Mouse (Mus musculus): ENCODE results near the gene Sparcl1. TPM values are rescaled to one million over a fixed set of nuclear protein-coding genes. Genes with fewer than 3 reads are reported as not detected.

The Sparcl1 gene
- polyA plus RNA-seq (2012; fragmentation: generic; extraction: Trizol), result 1 to 10 TPM in 1 of 2 experiments, under 1 TPM in 1; 0.02 to 9.1 TPM

DNA sequence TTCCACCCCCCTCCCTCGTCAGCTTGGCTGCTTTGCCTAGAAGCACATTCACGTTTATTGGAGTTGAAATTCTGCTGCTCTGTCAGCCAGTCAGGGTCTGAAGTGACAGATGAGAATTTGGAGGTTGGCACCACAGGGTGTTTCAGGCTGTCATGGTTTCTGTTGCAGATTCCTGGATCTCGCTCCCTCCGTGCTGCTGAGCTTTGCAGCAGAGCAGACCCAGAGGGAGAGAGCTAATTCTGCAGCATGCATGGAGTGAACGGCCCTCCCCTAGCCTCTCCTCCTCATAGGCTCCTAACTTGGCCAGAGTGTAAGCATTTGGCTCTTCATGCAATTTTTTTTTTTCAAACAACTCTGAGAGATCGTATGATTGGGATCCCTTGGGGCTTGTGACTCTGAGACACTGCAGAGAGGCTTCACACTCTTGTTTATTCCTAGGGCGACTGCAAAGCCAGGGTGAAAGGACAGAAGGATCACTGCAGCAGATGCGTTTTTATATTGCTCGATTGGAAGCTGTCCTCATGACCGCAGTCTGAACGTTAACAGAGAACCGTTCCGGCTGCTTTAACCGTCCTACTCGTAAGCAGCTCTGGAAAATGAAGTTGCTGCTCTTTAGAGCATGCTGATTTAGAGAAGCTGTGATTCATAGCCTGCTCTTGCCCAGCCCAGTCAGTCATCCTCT lies at the start of gene Sparcl1:
TSS of gene Sparcl1 (minus strand) at position 243 of the 682 bp plus-strand sequence.

DNA sequence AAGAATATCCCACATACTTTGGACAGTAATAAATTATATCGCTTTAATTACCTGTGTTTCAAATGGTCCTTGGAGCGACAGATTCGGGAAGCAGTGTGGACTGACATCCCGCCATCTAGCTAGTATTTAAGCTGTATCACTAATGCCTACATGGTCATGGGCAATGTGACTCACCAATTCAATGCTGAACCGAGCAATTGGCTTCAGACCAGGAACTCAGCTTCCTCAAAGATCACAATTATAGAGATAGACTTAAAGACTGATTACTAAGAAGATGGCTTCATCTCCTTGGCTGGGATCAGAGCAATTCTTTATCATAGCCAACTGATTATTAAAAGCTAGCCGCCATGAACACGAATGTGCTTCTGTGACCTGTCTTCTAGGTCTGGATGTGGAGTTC lies 36.0 kb downstream of the Sparcl1 start, which contains the start of gene Gm17660:
TSS of gene Gm17660 (minus strand) at position 101 of the 400 bp plus-strand sequence.

DNA sequence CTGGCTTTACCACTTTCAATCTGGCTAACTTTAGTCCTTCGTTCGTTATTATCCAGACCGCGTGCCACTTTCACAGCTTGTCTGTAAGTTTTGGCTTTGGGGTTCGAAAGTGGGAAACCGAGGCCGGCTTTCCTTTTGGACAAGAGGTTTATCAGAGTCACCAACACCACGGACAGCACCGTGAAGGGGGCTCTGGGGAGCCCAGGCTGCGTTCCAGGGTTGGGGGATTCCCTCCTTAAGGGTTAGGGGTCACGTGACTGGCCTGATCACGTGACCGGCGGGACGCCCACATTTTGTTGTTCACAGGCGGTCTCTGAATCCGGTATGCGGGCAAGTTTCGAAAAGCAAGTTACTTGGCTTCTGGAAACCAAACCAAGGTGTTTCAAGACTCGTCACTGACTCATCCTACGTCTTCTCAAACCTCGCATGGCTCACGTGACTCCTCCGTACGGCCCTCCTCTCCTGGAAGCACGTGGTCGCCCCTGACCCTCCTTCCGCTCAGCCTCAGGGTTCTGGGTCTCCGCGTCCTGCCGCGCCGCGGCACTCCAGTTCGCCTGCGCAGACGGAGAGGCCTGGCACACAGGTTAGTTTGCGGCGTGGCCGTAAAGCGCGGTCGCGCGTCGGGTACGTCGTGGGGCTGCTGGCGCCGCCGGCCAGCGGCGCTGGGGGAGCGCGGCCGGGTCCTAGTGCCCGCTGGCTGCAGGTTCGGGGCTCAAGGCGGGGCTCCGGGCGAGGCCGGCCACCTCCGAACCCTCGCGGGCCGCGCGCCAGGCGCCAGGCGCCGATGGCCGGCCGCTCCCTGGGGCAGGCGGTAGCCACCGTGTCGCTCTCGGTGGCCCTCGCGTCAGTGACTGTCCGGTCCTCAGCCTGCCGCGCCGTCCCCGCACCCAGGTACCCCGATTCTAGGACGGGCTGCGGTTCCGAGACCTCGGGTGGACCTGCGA lies 67.0 kb downstream of the Sparcl1 start, which contains the start of gene Nudt9:
TSS of gene Nudt9 (plus strand) at position 51 of the 944 bp plus-strand sequence.

Other genes starting within 250 kb of the Sparcl1 start
- 1 to 10 TPM in 1 of 2 experiments, under 1 TPM in 1; 0.48 to 3.1 TPM for gene Klhl8, start 202.5 kb downstream of the Sparcl1 start, polyA plus RNA-seq (2012; fragmentation: generic; extraction: Trizol)
- gene Hsd17b13, start 136.3 kb downstream of the Sparcl1 start, polyA plus RNA-seq (2012; fragmentation: generic; extraction: Trizol), result not detected
- 10 to 100 TPM in 1 of 2 experiments, 1 to 10 TPM in 1; 6.2 to 49.9 TPM for gene Hsd17b11, start 91.8 kb downstream of the Sparcl1 start, polyA plus RNA-seq (2012; fragmentation: generic; extraction: Trizol)
- gene Nudt9, start 67.4 kb downstream of the Sparcl1 start, polyA plus RNA-seq (2012; fragmentation: generic; extraction: Trizol), result 10 to 100 TPM; 63.9 to 79.7 TPM
- not detected for gene Gm17660, start 36.1 kb downstream of the Sparcl1 start, polyA plus RNA-seq (2012; fragmentation: generic; extraction: Trizol)
- gene Dspp, start 57.0 kb upstream of the Sparcl1 start, polyA plus RNA-seq (2012; fragmentation: generic; extraction: Trizol), result not detected
- gene Dmp1, start 88.9 kb upstream of the Sparcl1 start, polyA plus RNA-seq (2012; fragmentation: generic; extraction: Trizol), result 1 to 10 TPM in 1 of 2 experiments, under 1 TPM in 1; 0.04 to 1.8 TPM
- gene Ibsp, start 185.4 kb upstream of the Sparcl1 start, polyA plus RNA-seq (2012; fragmentation: generic; extraction: Trizol), result not detected
- not detected for gene Mepe, start 211.6 kb upstream of the Sparcl1 start, polyA plus RNA-seq (2012; fragmentation: generic; extraction: Trizol)

Data from C3H10T1/2 (cell line).